Mouse (Mus musculus): ENCODE results near the gene Cnp. TPM values are rescaled to one million over a fixed set of nuclear protein-coding genes. Genes with fewer than 3 reads are reported as not detected.
A peak's percentile ranks its signal among the peaks of the same experiment; 100 is the strongest.

Cnp gene
- polyA plus RNA-seq, 1 experiment from 2014 or later: 29.2 TPM

GRCm38 (mm10) chr11:100561748-100562147 lies 13.0 kb upstream of the Cnp start:
- Histone ChIP-seq H3K4me1 (no peaks in the 10 kb centered on the region), H3K4me2 (replicated peaks) (no peak overlapping the region), H3K9me3 (replicated peaks) (no peaks in the 10 kb centered on the region), H3K9ac (no peak overlapping the region), H3K4me3 (no peak overlapping the region), H3K36me3 (no peaks in the 10 kb centered on the region), H3K27ac (no peak overlapping the region), H3K27me3 (no peaks in the 10 kb centered on the region)
- 57% methylated on average over 5 of the region's 5 CpGs for WGBS
- no peak for ATAC-seq (ENCODE audit: low FRiP score)

GRCm38 (mm10) chr11:100564297-100564696 lies 10.4 kb upstream of the Cnp start:
- Histone ChIP-seq H3K4me1 (no peaks in the 10 kb centered on the region), H3K4me3 (no peak overlapping the region), H3K4me2 (replicated peaks) (no peak overlapping the region), H3K9ac (no peak overlapping the region), H3K9me3 (replicated peaks) (no peaks in the 10 kb centered on the region), H3K36me3 (no peaks in the 10 kb centered on the region), H3K27ac (no peak overlapping the region), H3K27me3 (no peaks in the 10 kb centered on the region)
- WGBS: 78% methylated on average over 15 of the region's 15 CpGs
- ATAC-seq (ENCODE audit: low FRiP score): no peak

- Histone ChIP-seq H3K9me3 (replicated peaks) (no peaks in the 10 kb centered on the region), H3K4me3 (no peak overlapping the region), H3K36me3 (no peaks in the 10 kb centered on the region), H3K4me1 (no peaks in the 10 kb centered on the region), H3K27ac (no peak overlapping the region), H3K9ac (no peak overlapping the region), H3K4me2 (replicated peaks) (no peak overlapping the region), H3K27me3 (no peaks in the 10 kb centered on the region)
- no peak for ATAC-seq (ENCODE audit: low FRiP score)
- WGBS: 84% methylated on average over 6 of the region's 6 CpGs
These were observed 10.0 kb upstream of the Cnp start for GRCm38 (mm10) chr11:100564703-100565102.

GRCm38 (mm10) chr11:100567229-100567628 lies 7.5 kb upstream of the Cnp start:
- 83% methylated on average over 5 of the region's 5 CpGs for WGBS
- H3K27ac ChIP-seq: no peak overlapping the region

GRCm38 (mm10) chr11:100567815-100568245 lies 6.9 kb upstream of the Cnp start:
- ATAC-seq (ENCODE audit: low FRiP score): no peak
- WGBS: 73% methylated on average over 9 of the region's 9 CpGs
- Histone ChIP-seq H3K27ac (no peak overlapping the region), H3K4me1 (peaks cover 11% of the 10 kb centered on the region), H3K9me3 (replicated peaks) (no peaks in the 10 kb centered on the region), H3K9ac (no peak overlapping the region), H3K27me3 (peaks cover 12% of the 10 kb centered on the region), H3K36me3 (no peaks in the 10 kb centered on the region), H3K4me2 (replicated peaks) (no peak overlapping the region), H3K4me3 (no peak overlapping the region)

More at GRCm38 (mm10) chr11:100567229-100567628, 7.5 kb upstream of the Cnp start:
- Histone ChIP-seq H3K36me3 (no peaks in the 10 kb centered on the region), H3K27me3 (peaks cover 12% of the 10 kb centered on the region), H3K4me2 (replicated peaks) (no peak overlapping the region), H3K9me3 (replicated peaks) (no peaks in the 10 kb centered on the region), H3K4me1 (peaks cover 11% of the 10 kb centered on the region), H3K4me3 (no peak overlapping the region), H3K9ac (no peak overlapping the region)
- no peak for ATAC-seq (ENCODE audit: low FRiP score)

GRCm38 (mm10) chr11:100568692-100569091 lies 6.0 kb upstream of the Cnp start:
- Histone ChIP-seq H3K4me1 (peaks cover 11% of the 10 kb centered on the region), H3K9ac (no peak overlapping the region), H3K4me3 (no peak overlapping the region), H3K27me3 (peaks cover 12% of the 10 kb centered on the region), H3K36me3 (no peaks in the 10 kb centered on the region), H3K9me3 (replicated peaks) (no peaks in the 10 kb centered on the region), H3K27ac (no peak overlapping the region), H3K4me2 (replicated peaks) (no peak overlapping the region)
- ATAC-seq (ENCODE audit: low FRiP score): no peak
- 88% methylated on average over 8 of the region's 8 CpGs for WGBS

GRCm38 (mm10) chr11:100569789-100570188 lies 4.9 kb upstream of the Cnp start:
- no peaks in the 10 kb centered on the region for H3K36me3 ChIP-seq
- no peaks in the 10 kb centered on the region for H3K9me3 ChIP-seq (replicated peaks)
- H3K9ac ChIP-seq: no peak overlapping the region
- no peak overlapping the region for H3K4me2 ChIP-seq (replicated peaks)
- H3K4me1 ChIP-seq: peaks cover 15% of the 10 kb centered on the region
- peaks cover 12% of the 10 kb centered on the region for H3K27me3 ChIP-seq
- no peak for ATAC-seq (ENCODE audit: low FRiP score)
- no peak overlapping the region for H3K4me3 ChIP-seq
- 67% methylated on average over 9 of the region's 9 CpGs for WGBS
- H3K27ac ChIP-seq: no peak overlapping the region

GRCm38 (mm10) chr11:100570430-100571201 lies 4.1 kb upstream of the Cnp start:
- Histone ChIP-seq H3K4me1 (peaks cover 23% of the 10 kb centered on the region), H3K9ac (peak overlapping the region; percentile 45), H3K27ac (no peak overlapping the region), H3K4me3 (peak overlapping the region; percentile 22), H3K4me2 (replicated peaks) (peak overlapping the region; percentile 50), H3K9me3 (replicated peaks) (no peaks in the 10 kb centered on the region), H3K36me3 (no peaks in the 10 kb centered on the region), H3K27me3 (peaks cover 12% of the 10 kb centered on the region)
- 9% methylated on average over 8 of the region's 8 CpGs for WGBS
- ATAC-seq (ENCODE audit: low FRiP score): peak; percentile 73

- ATAC-seq (ENCODE audit: low FRiP score): no peak
- Histone ChIP-seq H3K36me3 (no peaks in the 10 kb centered on the region), H3K9me3 (replicated peaks) (no peaks in the 10 kb centered on the region), H3K4me2 (replicated peaks) (peak overlapping the region; percentile 50), H3K4me3 (peak overlapping the region; percentile 22), H3K27ac (no peak overlapping the region), H3K9ac (peak overlapping the region; percentile 45), H3K4me1 (peaks cover 25% of the 10 kb centered on the region), H3K27me3 (peaks cover 12% of the 10 kb centered on the region)
- WGBS: 13% methylated on average over 16 of the region's 16 CpGs
These were observed 3.5 kb upstream of the Cnp start for GRCm38 (mm10) chr11:100571202-100571567.

GRCm38 (mm10) chr11:100574188-100574587 lies 516 bp upstream of the Cnp start:
- H3K4me3 ChIP-seq: peak overlapping the region; percentile 63
- no peaks in the 10 kb centered on the region for H3K9me3 ChIP-seq (replicated peaks)
- no peak overlapping the region for H3K27ac ChIP-seq
- peaks cover 9% of the 10 kb centered on the region for H3K36me3 ChIP-seq
- H3K9ac ChIP-seq: no peak overlapping the region
- 99% methylated on average over 3 of the region's 3 CpGs for WGBS
- peaks cover 31% of the 10 kb centered on the region for H3K4me1 ChIP-seq
- H3K4me2 ChIP-seq (replicated peaks): peak overlapping the region; percentile 86
- peaks cover 12% of the 10 kb centered on the region for H3K27me3 ChIP-seq
- ATAC-seq (ENCODE audit: low FRiP score): no peak

GRCm38 (mm10) chr11:100575484-100575855 lies 766 bp downstream of the Cnp start:
- Histone ChIP-seq H3K27ac (no peak overlapping the region), H3K4me2 (replicated peaks) (peak overlapping the region; percentile 86), H3K4me3 (peak overlapping the region; percentile 63), H3K27me3 (peaks cover 12% of the 10 kb centered on the region), H3K4me1 (peaks cover 31% of the 10 kb centered on the region), H3K36me3 (peaks cover 20% of the 10 kb centered on the region), H3K9ac (peak overlapping the region; percentile 66), H3K9me3 (replicated peaks) (no peaks in the 10 kb centered on the region)
- 33% methylated on average over 2 of the region's 2 CpGs for WGBS
- peak; percentile 27; the same call in 1 of the 2 replicates for ATAC-seq (ENCODE audit: low FRiP score)

- no peak overlapping the region for H3K4me3 ChIP-seq
- WGBS: 69% methylated on average over 21 of the region's 21 CpGs
- H3K27me3 ChIP-seq: peaks cover 10% of the 10 kb centered on the region
- H3K4me2 ChIP-seq (replicated peaks): no peak overlapping the region; the same call in 1 of the 2 replicates
- H3K9ac ChIP-seq: no peak overlapping the region
- no peaks in the 10 kb centered on the region for H3K9me3 ChIP-seq (replicated peaks)
- peaks cover 28% of the 10 kb centered on the region for H3K36me3 ChIP-seq
- peaks cover 25% of the 10 kb centered on the region for H3K4me1 ChIP-seq
- ATAC-seq (ENCODE audit: low FRiP score): no peak
- no peak overlapping the region for H3K27ac ChIP-seq
These were observed 1.6 kb downstream of the Cnp start for GRCm38 (mm10) chr11:100576256-100576655.
